Mouse (Mus musculus) lung, postnatal 0 days (tissue): ENCODE data around the gene Dcp1a.

Experiments used
- CTCF ChIP-seq: IDR thresholded peaks from 2 replicates; pipeline ENCODE4 v1.5.1; 2016; ENCODE audit warnings: antibody characterized with exemption, mild to moderate bottlenecking
- EP300 ChIP-seq: IDR thresholded peaks from 2 replicates; pipeline ENCODE4 v1.6.1; 2016; ENCODE audit warnings: antibody characterized with exemption, mild to moderate bottlenecking, control low read depth

GRCm38 (mm10) chr14:30474416-30474815 lies 4.9 kb upstream of the Dcp1a start:
- no peak for TF ChIP-seq CTCF
- TF ChIP-seq EP300 = no peak
